Mouse (Mus musculus): ENCODE data around the gene Ints2.
A peak's percentile ranks its signal among the peaks of the same experiment; 100 is the strongest.
"Not testable (repeated sequence)": the region's sequence is repeated elsewhere in the genome, so short reads cannot be mapped to it uniquely, and the experiment has no call there.

The Ints2 gene

DNA sequence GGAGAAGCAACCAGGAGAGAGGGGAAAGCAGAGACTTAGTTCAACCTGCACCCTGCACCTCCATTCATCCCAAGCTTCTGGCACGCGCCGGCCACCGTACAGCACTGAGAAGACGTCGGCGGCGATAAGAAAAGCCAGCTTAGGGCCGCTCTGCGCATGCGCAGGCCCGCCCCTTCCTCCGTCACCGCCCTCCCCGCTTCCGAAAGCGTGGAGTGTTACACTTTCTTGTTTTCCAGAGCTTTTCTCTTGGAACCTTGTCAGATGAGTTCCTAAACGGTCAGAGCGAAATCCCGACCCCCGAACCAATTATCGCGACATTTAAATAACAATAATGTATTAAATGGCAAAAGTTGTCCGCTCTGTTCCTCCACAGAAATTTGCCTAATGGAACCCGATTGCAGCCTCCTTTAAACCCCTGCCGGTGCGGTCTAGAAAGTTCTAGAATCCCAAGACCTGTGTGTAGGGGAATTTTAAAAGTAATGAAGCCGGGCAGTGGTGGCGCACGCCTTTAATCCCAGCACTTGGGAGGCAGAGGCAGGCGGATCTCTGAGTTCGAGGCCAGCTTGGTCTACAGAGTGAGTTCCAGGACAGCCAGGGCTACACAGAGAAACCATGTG lies at the start of gene Ints2:
TSS of gene Ints2 (minus strand) at position 116 of the 617 bp plus-strand sequence.
- DNase-seq (ENCODE audit: low spot score), result peak; percentile 95

GRCm38 (mm10) chr11:86292201-86292600 lies 34.8 kb upstream of the Ints2 start:
- DNase-seq (ENCODE audit: low spot score), result not testable (repeated sequence)

DNA sequence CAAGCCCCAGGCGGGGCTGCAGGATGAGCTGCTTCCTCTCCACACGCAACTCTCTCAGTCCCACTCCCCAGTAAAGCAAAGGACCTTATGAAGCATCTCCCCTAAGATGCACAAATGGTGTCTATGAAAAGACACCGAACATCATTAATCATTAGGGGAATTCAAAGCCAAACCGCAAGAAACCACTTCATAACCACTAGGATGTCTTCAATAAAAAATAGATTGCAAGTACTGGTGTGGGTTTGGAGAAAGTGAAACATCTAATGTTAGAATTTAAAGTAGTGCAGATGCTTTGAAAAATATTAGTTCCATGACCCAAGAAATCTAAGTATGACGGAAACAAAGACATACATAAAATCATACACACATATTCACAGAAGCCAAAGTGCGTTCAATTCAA lies 34.3 kb upstream of the Ints2 start:
- no peak for DNase-seq (ENCODE audit: low spot score)

DNA sequence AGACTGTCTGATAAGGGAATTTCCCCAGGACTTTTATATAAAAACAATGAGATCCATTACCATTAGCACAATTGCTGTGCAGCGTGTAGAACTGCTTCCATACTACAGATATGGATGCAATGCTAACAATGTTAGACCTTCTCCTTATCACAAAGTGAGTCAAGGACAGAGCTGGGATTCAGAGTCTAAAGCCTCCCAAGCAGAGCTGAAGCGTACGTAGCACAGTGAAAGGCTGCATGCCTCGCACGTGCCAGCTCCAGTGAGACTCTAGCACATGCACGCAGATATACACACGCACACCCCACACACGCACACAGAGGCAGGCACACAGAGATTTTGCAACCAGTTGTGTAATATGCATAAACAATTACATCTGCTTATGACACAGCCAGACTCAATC lies 28.4 kb upstream of the Ints2 start:
- DNase-seq (ENCODE audit: low spot score), result no peak

DNA sequence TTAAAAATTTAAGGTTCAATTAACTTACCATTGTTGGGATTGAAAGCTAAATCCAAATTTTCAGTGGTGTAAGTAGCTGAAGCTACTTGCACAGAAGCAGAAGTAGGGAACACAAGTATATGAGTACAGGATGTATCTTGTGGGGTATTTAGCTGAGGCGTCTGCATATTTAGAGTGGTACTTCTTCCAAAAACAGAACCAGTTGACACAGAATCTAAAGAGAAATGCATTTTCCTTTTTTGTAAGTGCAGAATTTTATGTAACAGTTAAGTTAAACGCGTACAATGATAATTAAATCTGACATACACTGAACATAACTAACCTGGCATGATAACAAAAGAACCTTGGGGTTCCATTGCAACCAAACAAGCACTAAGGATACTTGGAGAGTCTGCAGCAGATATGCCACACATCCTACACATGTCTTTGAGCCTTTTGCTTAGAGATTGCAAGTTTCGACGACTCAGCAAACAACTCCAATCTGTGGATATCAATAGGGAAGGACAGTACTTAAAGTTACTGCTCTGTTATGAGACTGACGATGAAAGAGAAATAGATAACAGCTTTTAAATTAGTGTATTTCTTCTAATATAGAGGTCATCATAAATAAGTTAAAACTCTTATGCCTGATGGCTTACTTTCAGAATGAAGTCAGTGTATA lies 21.2 kb upstream of the Ints2 start:
- no peak for DNase-seq (ENCODE audit: low spot score)

DNA sequence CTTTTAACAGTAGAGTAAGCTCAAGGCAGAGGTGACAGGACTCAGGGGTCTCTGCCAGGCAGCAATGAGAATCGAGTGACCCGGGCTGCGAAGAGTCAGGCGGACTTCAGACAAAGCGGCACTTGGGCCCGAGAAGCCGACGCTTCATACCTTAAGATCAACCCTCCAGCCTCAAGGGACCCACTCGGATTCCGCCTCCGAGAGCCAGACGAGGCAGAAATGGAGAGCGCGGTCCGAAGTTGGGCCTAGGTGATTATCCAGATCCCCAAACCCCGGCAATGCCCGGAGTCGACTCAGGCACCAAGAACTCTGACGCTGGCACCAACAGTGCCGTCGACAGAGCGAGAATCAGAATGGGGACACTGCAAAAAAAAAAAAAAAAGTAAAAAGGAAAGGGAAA lies 321 bp downstream of the Ints2 start:
- DNase-seq (ENCODE audit: low spot score), result no peak

DNA sequence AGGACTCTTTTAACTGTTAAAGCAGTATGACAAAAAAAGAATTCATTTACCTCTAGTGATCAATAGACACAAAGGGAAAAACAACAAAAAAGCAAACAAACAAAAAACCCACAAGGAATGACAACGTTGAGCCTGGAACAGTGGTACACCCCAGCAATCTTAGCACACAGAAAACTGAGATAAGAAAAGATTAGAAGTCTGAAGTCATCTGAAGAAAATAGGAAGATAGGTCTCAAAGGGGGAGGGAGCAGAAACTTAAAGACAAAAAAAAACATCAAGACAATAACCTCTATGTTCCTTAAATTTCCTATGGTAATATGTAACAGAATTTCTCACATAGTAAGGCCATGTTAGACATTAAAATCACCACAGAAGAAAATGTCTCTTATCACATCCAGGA lies 4.0 kb downstream of the Ints2 start:
- no peak for DNase-seq (ENCODE audit: low spot score)

DNA sequence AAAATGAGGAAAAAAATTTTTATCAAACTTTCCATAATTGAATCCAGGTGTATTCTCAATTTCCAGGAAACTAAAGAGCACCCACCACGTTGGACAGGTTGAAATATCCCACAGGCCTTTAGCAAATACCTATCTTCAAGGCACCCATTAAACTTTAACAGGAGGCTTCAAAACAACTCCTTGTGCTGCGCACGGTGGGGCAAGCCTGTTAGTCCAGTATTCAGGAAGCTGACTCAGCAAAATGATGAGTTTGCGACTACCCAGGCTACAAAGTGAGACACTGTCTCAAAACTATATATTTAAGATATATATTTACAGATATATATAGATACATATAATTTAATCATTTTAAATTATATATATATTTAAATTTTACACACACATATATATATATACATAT lies 24.9 kb downstream of the Ints2 start:
- DNase-seq (ENCODE audit: low spot score), result no peak

- DNase-seq (ENCODE audit: low spot score), result no peak
Observed at GRCm38 (mm10) chr11:86231781-86232350, 25.5 kb downstream of the Ints2 start.

- no peak for DNase-seq (ENCODE audit: low spot score)
Observed at GRCm38 (mm10) chr11:86226646-86227180, 30.7 kb downstream of the Ints2 start.

- no peak for DNase-seq (ENCODE audit: low spot score)
Observed at GRCm38 (mm10) chr11:86225761-86226160, 31.6 kb downstream of the Ints2 start.

- DNase-seq (ENCODE audit: low spot score), result no peak
Observed at GRCm38 (mm10) chr11:86211803-86212202, 45.6 kb downstream of the Ints2 start.

DNA sequence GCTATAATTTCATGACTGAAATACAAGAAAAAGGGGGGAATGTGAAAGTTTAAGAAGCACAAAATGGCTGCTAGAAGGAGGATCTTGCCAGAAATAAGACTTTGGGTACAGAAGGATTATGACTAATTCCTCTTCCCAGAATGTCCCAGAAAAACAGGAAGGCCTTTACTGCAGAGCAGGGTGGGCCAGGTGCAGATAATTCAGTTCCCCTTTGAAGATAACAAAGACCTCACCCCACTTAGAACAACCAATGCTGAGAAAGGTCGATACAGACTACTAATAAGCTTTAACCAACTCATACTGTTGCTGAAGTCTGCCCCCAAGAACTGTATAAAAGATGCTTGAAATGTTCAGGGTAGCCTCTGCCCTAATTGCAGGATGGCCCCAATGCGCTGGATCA lies 48.3 kb downstream of the Ints2 start:
- no peak for DNase-seq (ENCODE audit: low spot score)

- no peak for DNase-seq (ENCODE audit: low spot score)
Observed at GRCm38 (mm10) chr11:86205876-86206275, 51.5 kb downstream of the Ints2 start.

GRCm38 (mm10) chr11:86205031-86205430 lies 52.3 kb downstream of the Ints2 start:
- no peak for DNase-seq (ENCODE audit: low spot score)

DNA sequence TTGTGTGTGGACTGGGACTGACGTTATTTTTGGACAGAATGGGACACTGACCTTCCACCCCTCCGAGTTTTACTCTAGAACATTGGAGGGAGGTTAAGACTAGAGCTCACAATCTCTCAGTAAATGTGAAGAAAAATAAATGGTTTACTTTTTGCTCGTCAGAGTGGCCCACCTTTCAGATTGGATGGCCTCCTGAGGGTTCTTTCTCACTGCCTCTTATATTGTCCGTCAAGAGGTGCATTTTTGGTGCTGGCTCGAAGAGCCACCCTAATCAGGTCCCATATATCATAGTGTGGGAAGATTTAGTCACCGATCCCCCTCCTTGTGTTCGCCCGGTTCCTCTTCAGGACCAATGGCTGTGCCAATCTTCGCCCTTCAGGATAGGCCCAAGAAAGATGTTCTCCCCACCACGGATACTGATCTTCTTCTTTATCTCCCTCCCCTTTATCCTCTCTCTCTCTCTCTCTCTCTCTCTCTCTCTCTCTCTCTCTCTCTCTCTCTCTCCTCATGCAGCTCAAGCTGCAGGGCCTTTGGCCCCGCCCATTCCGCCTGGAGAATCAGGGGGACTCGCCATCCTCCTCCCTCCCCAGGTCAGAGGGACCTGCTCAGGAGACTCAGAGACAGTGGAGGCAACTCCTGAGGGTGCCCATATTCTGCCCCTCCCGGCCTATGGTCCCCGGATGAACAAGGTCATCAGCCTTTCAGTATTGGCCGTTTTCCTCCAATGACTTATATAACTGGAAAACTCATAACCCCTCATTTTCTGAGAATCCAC lies 55.3 kb downstream of the Ints2 start:
- DNase-seq (ENCODE audit: low spot score), result peak; percentile 25

DNA sequence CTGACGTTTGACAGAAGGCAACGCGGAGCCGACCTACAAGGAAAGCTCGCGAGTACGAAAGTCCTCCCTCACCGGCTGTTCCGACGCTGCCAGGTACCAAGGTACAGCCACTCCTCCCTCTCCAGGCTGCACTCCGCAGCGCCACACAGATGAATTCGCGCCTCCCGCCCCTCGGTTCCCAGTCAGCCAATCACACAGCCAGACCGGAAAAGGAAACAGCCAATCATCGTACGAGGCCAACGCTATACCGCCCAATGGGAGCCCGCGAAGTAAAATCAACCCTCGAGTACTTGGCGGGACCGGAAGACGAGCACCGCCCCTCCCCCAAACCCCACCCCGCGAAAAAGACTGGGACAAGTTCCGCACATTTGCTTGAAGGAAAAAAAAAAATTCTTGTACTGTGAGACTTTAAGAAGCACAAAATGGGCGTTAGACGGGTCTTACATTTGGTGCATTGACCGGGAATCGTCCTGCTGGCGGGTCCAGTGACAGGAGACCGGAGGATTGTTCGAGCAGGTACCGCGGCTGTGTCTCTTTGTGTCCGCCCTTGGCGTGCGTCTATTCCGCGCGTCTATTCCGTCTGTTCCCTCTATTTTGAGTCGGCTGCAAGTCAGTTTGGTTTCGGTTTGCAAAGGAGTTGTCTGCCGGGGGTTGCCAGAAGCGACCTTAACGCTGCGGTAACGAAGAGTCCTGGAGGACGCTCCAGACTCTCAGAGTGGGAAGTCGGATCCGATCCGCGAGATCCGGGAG lies 56.2 kb downstream of the Ints2 start, which contains the start of gene Brip1:
TSS of gene Brip1 (minus strand) at position 157 of the 750 bp plus-strand sequence.
- peak; percentile 83 for DNase-seq (ENCODE audit: low spot score)

DNA sequence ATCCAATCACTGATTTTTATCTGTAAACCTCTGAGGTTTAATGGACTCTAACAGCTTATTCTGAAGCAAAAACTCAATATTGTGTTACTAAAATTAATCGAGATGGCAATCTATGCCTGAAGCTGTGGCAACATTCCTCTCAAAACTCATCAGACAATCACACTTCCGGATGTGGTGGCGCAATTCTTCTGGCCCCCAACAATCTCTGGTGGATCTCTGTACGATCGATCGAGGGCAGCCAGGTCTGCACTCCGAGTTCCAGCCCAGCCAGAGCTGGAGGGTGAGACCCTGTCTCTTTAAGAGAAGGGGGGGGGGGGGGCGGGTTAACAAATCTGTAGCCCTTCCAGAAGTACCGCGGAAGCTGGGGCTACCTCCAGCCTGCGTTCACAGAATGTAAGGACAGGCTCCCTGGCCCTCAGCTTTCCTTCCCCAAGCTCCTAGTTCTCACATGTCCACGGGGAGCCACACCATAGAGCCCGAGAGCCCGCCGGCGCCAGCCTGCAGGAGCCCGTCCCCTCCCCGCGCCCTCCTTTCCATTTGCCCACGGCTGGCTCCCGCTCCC lies 56.8 kb downstream of the Ints2 start:
- DNase-seq (ENCODE audit: low spot score), result no peak

- DNase-seq (ENCODE audit: low spot score), result no peak
Observed at GRCm38 (mm10) chr11:86199733-86200132, 57.6 kb downstream of the Ints2 start.

DNA sequence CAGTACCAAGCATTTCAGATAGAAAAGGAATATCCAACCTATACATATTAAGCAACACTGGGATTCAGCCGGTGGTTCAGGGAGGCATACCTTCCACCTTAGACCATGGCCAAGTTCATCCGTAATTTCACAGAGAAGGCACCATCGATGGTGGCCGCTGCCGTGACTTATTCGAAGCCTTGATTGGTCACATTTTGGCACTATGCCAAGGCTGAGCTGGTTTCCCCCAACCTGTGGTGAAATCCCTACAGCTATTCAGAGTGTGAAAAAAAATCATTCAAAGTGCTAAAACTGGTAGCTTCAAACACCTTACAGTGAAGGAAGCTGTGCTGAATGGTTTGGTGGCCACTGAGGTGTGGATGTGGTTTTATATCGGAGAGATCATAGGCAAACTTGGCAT lies 72.2 kb downstream of the Ints2 start:
- DNase-seq (ENCODE audit: low spot score), result not testable (repeated sequence)

DNA sequence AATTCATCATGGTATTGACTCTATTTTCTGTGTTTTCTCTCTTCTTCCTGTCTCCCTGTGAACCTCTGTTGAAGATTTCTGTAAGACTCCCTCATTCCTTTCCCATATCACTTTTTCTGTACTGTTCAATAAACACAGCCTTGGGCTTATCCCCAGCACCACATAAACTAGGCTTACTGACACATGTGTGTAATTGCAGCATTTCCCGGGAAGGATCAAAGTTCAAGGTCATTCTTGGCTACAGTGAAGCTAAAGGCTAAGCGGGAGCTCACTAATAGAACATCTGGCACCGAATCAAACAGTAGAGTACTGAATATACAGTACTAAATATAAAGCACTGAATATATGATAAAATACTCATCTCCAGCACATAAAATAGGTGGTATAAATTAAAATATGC lies 81.5 kb downstream of the Ints2 start:
- no peak for DNase-seq (ENCODE audit: low spot score)
